Mouse (Mus musculus): ENCODE measurements around the gene Fgd3.
A peak's percentile ranks its signal among the peaks of the same experiment; 100 is the strongest.

Fgd3 gene

DNA sequence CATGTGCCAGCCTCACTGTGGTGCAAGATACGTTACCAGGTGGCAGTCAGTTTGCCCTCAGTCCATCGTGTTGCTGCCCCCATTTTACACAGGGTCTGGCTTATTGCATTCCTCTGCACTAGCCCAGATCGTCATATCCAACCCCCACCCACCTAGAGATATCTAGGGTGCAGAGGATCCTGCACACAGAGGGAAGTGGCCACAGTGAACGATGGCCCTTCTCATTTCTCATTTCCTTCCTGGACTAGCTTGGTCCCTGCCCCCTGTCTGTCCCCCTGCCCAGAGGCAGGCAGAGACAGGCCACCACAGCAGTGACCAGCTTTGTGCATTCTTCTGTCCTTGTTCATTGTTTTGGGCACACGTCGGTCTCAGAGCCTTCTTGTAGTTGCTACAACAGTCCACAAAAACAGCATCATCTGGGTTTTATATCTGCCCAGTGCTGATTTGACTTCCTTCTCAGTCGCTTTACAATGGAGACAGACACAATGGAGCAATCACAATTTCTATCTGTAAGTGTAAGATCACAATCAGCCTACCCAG, 13.3 kb downstream of the Fgd3 start:
- DNase-seq (ENCODE audit: low read depth, low spot score): no peak

DNA sequence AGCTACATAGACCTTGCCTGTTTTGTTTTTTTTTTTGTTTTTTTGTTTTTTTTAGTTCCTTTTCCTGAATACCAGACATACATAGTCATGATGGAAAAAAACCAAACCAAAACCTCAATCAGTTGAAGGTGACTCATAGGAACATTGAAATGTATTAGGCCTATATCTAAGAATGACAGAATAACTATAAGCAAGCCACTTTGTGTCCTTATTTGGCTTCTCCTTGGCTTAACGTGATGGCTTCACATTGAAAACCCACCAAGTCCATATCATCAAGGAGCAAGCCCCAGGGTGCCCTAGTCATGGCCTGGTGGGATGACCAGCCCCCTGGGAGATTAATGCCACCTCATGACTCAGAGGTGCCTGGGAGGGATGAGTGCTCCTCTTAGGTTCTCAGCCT, 19.3 kb downstream of the Fgd3 start:
- DNase-seq (ENCODE audit: low read depth, low spot score): no peak

DNA sequence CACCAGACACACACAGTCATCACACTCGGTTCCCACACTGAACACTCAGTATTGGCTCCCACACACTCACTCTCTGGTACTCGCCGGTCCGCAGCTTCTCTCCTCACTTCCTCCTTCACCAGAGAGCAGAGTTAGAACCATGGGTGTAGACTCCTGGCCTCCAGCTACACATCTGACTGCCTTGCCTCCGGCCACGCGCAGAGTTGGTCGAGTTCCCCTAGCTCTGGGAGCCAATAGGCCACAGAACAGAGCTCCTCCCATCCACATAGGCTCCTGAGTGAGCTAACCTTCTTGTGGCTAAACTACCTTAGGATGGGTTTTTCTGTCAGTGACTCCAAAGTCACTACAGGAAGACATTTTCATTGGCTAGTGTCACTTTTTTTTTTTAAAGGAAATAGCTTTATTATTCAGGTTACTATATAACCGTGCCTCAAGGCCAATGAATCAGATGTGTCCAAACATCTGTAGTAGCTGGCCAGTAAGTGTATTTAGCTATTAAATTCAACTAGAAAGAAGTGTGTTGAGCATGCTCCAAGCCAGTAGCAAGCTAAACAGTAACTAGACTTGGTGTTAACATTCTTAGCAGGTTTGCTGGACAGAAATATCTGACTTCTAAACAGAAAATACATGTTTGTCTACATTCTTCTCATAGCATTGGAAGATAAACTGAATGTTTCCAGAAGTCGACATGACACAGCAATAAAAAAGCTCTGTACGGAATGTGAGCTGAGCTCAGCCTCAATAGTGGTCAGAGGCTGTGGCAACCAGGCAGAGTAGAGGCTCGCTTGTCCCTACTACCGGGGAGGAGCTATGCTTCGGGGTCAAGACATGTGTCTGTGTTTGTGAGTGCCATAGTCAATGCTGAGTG, 21.4 kb downstream of the Fgd3 start:
- DNase-seq (ENCODE audit: low read depth, low spot score): no peak

DNA sequence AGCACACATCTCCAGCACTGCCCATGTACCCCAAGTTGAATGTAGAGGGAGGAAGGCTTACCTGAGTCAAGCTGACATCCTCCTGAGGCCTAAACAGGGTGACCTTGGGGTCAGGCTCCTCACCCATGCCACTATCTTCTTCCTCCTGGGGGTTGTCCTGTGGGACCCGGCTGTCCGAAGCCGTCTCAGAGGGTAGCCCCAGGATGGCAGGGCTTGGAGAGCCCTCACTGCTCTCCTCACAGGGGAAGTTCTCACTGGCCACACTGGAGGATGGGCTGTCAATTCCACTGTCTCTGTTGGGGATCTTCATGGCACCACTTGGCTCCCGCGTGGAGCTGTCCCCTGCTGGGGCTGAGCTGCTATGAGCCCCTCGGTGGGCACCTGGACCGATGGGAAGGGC, 23.8 kb downstream of the Fgd3 start:
- no peak for DNase-seq (ENCODE audit: low read depth, low spot score)

DNA sequence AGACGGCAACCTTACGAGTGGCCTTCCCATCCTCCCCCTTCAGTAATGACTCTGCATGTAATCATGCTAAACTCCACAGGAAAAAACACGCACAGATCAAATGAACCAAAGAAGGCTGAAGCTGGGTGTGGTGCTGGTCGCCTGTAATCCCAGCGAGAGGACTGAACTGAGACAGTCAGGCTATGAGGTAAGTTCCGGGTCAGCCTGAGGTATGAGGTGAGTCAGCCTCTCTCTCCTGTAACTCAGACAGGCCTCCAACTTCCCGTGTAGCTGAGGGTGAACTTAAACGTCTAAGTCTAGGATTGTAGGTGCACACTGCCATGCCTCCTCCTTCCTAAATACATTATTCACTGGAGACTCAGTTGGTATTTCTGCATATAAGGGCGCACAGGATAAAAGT, 26.0 kb downstream of the Fgd3 start:
- DNase-seq (ENCODE audit: low read depth, low spot score): no peak

DNA sequence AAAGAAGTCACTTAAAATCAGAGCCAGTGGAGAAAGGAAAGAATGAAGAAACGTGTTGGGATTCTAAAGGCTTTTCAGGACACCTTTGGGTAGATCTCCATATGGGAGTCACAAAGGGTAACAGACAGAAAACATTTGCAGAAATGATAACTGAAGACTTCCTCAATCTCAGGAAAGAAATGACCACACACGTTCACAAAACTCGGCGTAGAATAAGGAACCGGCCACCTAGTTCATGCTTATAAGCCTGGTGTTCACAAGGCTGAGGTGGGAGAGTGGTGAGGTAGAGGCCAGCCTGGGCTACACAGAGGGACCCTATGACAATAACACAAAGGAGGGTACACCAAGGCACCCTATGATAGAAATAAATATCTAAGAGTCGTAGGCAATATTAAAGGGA, 28.2 kb downstream of the Fgd3 start:
- DNase-seq (ENCODE audit: low read depth, low spot score): no peak

DNA sequence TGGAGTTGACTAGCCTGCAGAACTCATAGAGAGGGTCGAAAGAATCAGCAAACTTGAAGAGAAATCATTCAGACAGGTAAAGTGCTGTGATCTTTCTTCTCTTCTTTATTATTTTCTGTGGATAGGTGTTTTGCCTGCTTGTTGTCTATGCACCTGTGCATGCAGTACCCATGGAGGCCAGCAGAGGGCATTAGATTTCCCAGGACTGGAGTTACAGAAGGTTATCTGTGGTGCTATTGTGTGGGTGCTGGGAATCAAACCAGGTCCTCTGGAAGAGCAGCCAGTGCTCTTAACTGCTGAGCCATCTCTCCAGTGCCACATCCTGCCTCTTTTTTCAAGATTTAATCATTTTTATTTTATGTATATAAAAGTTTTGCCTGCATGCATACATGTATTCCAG, 28.7 kb downstream of the Fgd3 start:
- no peak for DNase-seq (ENCODE audit: low read depth, low spot score)

DNA sequence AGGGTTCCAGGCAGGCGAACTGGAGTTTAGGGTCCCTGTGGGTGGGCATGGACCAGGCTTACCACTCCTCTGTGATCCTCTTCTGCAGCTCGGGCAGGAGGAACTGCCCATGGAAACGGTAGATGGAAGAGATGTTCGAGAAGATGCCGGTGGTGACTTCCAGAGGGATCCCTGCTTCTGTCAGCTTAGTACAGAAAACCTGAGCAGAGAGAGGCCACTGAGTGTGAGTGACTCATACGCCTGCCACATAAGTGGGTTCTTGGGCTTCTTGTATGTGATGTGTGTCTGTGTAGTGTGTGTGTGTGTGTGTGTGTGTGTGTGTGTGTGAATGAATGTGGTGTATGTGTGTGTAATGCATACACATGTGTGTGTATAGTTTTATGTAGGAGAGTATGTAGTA, 32.9 kb downstream of the Fgd3 start:
- no peak for DNase-seq (ENCODE audit: low read depth, low spot score)

DNA sequence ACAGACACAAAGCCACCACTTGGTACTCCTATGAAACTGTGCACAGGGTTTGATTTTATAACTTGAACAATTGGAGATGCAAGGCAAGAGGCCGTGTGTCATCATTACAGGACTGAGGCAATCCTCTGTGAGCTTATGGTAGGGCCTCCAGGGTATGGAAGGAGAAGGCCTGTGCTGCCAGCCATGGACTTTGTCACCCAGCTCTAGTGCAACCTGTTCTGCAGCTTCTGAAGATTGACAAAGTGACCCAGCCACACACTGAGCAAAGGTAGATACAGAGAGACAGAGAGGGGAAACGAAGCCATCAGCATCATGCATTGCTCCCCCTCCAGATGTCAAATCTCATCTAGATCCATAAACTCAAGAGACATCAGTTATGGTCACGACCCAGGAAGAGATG, 33.4 kb downstream of the Fgd3 start:
- no peak for DNase-seq (ENCODE audit: low read depth, low spot score)

DNA sequence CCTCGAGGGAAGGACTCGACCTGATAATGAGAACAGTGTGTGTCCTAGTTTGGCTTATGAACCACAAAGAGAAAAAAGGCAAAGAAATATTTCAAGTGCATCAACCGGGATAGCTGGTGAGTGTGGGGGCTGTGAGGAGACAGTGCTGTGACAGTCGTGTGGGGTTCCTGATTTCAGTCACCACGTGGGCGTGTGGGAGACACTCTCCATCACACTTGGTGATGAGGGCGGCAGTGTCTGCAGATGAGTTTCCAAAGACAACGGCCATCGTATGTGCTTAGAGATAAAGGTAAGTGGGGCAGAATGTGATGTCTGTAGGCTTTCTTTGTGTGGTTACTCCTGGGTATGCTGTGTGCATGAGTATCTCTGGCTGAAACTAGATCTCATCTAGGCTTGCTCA, 36.4 kb downstream of the Fgd3 start:
- no peak for DNase-seq (ENCODE audit: low read depth, low spot score)

DNA sequence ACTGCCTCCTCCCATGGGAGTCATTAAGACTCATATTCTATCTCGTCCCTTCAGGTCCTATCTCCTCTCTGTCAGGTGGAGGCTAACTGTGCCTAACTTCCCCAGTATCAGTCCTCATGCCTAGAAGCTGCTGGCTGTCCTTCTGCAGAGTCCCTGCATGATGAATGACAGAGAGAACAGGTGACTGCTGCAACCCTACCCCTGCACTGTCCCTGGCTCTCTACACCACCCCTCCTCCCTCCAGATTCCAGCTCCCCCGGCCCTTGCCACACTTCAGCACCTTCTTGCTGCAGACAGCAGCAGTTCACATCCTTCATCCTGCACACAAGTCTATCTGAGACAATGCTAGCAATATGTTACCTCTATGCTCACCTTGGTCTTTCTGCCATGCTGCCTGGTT, 37.9 kb downstream of the Fgd3 start:
- DNase-seq (ENCODE audit: low read depth, low spot score): no peak

DNA sequence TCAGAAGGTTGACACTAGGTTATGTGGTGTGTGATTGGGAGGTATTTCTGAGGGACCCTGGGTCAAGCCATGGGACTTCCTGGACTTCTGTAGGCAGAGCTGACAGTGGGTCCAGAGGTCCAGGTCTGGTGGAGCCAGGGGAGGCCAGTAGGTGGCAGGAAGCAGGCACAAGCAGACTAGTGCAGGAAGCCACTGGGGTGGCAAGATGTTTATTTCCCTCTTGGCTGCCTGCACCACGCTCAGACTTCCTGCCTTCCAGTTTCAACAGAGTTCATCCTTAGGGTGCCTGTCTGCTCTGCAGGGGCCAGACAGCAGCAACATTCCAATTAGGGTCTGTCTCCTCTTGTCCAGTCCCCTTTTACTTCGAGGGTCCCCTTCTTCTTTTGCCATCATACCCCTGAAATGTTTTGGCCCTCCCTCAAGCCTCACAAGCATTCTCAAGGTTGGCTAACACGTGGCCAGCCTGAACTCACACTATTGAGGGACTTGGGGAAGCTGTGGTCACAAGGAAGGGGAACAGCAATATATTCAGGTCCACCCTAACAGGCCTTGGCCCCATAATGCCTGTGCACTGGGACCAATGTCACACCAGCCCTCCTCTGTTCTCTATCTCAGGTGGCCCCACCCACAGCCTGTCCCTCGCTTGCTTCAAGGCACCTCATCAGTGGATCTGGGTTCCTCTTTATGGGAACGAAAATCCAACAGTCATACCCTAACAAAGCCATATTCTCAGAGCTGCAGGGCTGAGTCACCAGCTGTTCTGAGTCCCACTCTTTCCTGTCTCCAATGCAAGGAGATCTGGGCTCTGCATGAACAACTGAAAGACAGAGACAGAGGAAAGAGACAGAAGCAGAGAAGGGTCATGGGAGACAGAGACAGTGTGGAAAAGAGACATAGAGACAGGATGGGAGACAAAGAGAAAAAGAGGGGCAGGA, 48.0 kb downstream of the Fgd3 start:
- no peak for DNase-seq (ENCODE audit: low read depth, low spot score)

DNA sequence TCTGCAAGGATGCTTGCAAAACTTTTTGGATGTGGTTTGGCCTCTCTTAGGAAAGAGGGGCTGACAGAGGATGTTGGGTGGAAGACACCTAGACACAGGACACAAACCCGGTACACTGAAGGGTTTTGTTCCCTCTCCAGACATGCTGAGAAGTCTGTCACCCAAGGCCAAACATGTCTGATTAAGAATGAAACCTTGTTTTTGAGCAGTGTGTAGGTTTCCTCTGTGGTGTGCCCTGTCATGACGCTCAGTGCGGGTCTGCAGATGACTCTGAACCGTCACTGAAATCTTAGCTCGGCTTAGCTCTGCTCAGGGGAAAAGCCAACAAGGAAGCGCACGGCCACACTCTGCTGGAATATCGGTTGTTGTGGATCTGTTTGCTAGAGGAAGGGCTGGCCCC, 49.6 kb downstream of the Fgd3 start:
- no peak for DNase-seq (ENCODE audit: low read depth, low spot score)

DNA sequence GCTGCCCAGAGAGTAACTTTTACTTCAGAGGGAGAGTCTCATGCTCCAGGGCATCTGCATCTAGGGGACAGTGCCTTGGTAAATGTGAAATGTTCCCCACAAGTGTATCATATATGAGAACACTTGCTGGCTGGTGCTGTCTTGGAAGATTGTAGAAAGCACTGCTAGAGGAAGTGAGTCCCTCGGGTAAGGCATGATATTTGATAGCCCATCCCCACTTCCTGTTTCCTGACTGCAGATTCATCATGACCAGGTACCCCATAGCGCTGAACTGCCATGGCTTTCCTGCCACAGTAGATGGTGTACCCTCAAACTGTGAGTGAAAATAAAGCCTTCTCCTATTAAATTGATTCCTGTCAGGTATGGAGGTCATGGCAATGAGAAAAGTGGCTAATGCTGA, 52.5 kb downstream of the Fgd3 start:
- no peak for DNase-seq (ENCODE audit: low read depth, low spot score)

DNA sequence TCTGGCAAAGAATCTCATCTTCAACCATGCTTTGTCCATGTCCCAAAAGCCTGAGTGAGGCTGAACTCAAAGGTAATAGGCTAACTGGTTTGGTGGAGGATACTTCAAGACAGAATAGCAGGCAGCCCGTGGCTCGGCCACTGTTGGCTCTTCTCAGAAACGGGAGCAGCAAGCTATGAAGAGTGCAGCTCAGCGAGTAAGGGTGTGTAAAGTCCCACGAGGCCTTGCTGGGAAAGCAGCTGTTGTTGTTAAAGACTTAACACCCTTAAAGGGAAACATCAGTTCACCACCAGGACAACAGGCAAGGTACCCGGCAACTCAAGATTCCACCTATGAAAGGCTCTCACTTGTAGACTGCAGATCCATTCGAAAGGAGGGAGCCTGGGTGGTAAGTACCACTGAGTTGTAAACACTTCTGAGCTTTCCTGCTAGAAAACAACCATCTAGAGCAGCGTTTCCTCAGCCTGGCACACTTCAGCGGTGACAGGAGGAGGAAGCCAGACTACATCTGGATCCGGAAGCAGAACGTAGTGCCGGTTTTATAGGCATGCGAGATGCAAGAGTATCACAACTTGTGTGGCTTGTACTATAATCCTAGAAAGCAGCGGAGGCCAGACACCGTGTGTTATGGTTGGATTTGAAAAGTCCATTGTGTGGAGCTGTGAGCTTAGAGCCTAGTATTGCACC, 59.9 kb downstream of the Fgd3 start:
- DNase-seq (ENCODE audit: low read depth, low spot score): no peak

DNA sequence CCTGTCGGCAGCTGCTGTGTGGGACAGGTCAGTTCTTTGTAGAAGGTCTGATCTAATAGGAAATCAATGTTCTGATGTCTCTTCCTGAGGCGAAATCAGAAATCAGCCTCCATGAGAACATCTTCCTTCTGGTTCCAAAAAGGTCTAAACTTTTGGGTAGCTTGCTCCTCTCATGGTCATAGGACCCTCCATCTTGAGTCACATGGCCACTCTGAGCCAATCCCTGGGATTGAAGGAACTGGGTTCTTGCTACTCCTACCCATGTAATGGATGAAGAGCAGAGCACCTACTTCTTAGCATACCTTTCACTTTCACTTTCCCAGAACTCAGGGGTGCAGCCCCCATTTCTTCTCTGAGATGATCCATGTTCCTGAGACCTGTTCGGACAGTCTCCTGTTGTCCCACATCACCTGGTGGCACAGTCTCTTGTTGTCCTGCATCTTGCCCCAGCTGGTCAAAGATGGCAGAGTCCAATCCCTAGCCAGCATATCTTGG, 62.2 kb downstream of the Fgd3 start:
- DNase-seq (ENCODE audit: low read depth, low spot score): no peak

DNA sequence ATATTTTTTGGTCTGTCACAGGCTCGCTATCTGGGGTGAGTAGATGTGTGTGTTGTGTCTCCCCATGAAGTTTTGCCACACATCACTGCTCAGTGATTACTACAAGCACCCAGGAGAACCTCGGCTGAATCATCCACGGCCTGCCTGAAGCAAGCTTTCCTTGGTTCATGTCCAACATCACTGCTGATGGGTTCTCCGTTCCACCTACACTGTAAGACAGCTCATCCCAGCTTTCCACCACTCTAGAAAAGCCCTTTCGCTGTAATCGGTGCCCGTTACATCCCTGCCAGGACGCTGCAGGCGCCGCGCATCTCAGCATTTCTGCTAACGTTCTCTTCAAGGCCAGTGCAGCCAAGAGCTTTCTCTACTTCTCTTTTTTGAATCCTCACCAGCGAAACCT, 67.4 kb downstream of the Fgd3 start:
- no peak for DNase-seq (ENCODE audit: low read depth, low spot score)

DNA sequence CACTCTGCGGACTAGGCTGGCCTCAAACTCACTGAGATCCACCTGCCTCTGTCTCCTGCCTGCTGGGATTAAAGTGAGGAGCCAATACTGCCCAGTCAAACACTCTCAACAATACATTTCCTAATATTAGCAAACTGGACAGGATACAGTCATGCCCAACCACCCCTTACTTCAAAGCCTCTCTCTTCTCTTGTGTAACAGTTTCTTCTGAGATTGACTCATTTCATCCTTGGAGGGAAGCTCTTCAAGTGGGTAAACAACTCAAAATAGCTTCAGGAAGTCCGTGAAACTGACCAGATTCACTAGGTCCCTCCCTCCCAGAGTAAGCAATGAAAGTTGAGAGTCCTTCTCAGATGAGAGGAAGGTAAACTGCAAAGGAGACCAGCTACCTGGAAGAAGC, 68.0 kb downstream of the Fgd3 start:
- DNase-seq (ENCODE audit: low read depth, low spot score): no peak

DNA sequence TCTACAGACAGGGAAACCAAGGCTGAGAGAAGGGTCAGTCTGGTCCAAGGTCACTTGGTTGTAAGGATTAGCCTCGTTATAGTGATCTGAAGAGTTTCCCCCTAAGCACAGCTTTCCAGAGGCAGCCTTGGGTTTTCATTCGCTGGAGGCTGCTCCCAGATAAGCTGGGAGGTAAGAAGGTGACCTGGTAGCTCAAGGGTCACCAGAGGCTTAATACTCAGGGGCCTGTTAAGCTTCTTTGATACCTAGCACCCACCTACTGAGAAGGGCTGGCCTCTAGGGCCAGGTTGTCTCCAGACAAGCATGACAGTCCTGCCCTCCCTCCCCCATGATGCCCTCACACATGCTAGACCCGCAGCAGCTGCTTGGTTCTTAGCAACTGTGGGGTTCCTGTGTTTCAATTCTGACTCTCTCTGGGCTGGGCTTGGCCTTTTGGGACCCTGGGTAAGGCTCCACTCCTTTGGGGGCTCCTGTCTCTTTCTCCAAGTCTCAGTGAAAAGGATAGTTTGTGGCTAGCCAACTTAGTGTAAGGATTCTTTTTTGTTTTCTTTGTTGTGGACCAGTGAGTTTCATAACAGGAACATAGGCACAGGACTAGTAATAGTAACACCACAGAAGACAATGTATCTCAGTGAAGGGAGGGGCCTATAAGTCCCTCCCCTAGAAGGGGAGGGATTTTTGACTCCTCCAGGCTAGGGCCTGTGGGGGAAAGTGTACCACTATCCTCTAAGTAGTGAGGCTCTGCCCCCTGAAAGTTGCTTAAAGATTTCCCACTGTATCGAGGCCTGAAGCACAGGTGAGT, 69.2 kb downstream of the Fgd3 start:
- peak; percentile 87 for DNase-seq (ENCODE audit: low read depth, low spot score)

DNA sequence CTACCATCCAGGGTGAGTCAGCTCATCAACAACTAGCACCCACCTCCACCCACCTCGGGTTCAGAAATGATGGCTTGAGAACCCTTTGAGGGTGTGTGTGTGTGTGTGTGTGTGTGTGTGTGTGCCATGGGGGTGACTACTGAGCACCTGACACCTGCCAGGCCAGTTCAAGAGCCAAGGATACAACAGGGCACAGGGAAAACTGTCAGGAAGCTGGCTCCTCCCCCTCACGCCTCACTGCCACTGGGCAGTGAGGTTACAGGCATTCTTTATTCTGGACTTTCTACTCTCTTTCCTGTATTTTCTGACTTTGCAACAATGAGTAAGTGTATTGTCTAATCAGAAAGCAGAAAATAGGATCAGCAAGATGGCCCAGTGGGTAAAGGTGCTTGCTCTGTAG, 70.5 kb downstream of the Fgd3 start:
- DNase-seq (ENCODE audit: low read depth, low spot score): no peak

DNA sequence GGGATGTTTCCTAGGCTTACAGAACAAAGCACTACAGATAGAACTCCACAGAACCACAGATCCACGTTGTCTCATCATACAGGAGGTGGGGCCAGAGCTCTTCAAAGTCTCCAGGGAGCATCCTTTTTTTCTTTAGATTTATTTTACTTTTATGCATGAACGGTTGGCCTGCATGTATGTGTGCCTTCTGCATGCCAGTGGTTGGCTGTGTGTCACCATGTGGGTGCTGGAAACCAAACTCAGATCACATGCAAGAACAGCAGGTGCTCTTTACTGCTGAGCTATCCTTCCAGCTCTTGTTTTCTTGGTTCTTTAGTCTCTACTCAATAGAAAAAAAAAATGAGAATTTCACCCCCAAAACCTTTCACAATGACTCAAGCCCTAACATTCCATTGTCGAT, 71.2 kb downstream of the Fgd3 start:
- no peak for DNase-seq (ENCODE audit: low read depth, low spot score)
